Mouse (Mus musculus): ENCODE measurements at regions not wholly inside any gene's neighbourhood (a gene's known extent, or its start where the extent isn't known, plus 50 kb on each side); places are given as distances from the start of the nearest gene placed in this dataset.

DNA sequence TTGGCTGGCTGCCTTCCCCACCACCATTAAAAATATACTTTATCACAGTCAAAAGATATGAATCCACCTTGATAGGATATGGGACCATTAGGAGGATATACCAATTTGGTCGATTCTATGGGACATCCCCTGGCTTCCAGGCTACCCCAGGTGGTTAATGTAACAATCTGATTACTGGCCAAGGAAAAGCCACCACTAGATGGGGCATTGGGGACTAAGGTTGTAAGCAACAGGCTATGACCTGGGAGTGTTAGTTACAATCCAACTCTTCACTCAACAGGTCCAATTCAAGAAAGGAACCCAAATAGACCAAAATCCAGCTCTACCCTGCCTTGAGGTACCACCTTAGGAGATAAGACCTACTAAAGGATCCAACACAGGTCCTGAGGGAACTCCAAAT lies 264.4 kb downstream of the Galc start:
- Histone ChIP-seq H3K4me1 (ENCODE audit: control insufficient read depth, insufficient read depth, low read length) (no peaks in the 10 kb centered on the region), H3K27me3 (ENCODE audit: control insufficient read depth, insufficient read depth, low read length) (no peaks in the 10 kb centered on the region), H3K4me3 (ENCODE audit: control insufficient read depth, low read depth, low read length) (no peak overlapping the region), H3K27ac (ENCODE audit: control insufficient read depth, insufficient read depth, low read depth, low read length) (no peak overlapping the region), H3K36me3 (ENCODE audit: control insufficient read depth, insufficient read depth, low read length) (no peaks in the 10 kb centered on the region)
- no peak for TF ChIP-seq POLR2A (IDR thresholded peaks at IDR 0.05; ENCODE audit: control insufficient read depth, low read depth, low read length)
- no peak for TF ChIP-seq CTCF (IDR thresholded peaks at IDR 0.05; ENCODE audit: control insufficient read depth, insufficient read depth, insufficient replicate concordance, low read depth, low read length)

DNA sequence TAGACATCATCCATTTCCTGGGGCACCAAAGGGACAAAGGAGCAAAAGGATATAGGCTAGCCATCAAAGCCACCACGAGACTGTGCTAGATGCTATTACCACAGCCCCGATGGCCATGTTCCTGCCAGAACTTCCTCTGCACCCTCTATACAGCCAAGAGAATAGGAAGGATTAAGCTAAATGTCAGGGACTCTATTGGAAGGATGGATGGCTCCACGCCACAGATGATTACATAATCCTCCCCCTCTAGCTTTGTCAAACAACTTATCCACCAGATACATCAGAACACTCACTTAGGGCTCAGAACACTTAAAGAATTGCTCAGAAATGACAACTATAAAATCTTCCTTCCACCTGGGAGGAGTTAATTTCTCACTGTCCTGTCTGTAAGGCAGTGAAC lies 265.3 kb downstream of the Galc start:
- Histone ChIP-seq H3K4me1 (ENCODE audit: control insufficient read depth, insufficient read depth, low read length) (no peaks in the 10 kb centered on the region), H3K27me3 (ENCODE audit: control insufficient read depth, insufficient read depth, low read length) (no peaks in the 10 kb centered on the region), H3K36me3 (ENCODE audit: control insufficient read depth, insufficient read depth, low read length) (no peaks in the 10 kb centered on the region), H3K4me3 (ENCODE audit: control insufficient read depth, low read depth, low read length) (no peak overlapping the region), H3K27ac (ENCODE audit: control insufficient read depth, insufficient read depth, low read depth, low read length) (no peak overlapping the region)
- TF ChIP-seq CTCF (IDR thresholded peaks at IDR 0.05; ENCODE audit: control insufficient read depth, insufficient read depth, insufficient replicate concordance, low read depth, low read length) (no peak), POLR2A (IDR thresholded peaks at IDR 0.05; ENCODE audit: control insufficient read depth, low read depth, low read length) (no peak)

DNA sequence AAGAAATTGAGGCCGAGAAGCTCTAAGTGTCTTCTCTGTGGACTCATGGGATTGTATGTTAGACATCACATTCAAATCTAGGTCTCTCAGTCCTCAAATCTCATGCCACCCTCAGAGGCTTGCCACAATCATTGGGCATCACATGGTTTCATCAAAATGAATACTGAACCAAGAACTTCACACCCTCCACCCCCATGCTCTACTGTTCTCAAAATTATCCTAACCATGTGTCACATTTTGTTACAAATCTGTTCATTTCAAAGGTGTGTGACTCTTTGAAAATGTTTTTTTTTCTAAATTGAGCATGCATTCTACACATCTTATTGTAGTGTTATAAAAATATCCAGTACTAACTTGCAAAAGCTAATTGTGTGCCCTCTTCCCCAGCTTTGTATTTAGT lies 275.9 kb downstream of the Galc start:
- TF ChIP-seq POLR2A (IDR thresholded peaks at IDR 0.05; ENCODE audit: control insufficient read depth, low read depth, low read length): no peak
- TF ChIP-seq CTCF (IDR thresholded peaks at IDR 0.05; ENCODE audit: control insufficient read depth, insufficient read depth, insufficient replicate concordance, low read depth, low read length): no peak
- H3K4me1 ChIP-seq (ENCODE audit: control insufficient read depth, insufficient read depth, low read length): no peaks in the 10 kb centered on the region
- H3K27me3 ChIP-seq (ENCODE audit: control insufficient read depth, insufficient read depth, low read length): no peaks in the 10 kb centered on the region

GRCm38 (mm10) chr12:97978668-97979067 lies 280.6 kb downstream of the Galc start:
- TF ChIP-seq CTCF (IDR thresholded peaks at IDR 0.05; ENCODE audit: control insufficient read depth, insufficient read depth, insufficient replicate concordance, low read depth, low read length) (no peak), POLR2A (IDR thresholded peaks at IDR 0.05; ENCODE audit: control insufficient read depth, low read depth, low read length) (no peak)
- no peak overlapping the region for H3K27ac ChIP-seq (ENCODE audit: control insufficient read depth, insufficient read depth, low read depth, low read length)

More for the DNA sequence above, 275.9 kb downstream of the Galc start:
- H3K4me3 ChIP-seq (ENCODE audit: control insufficient read depth, low read depth, low read length): no peak overlapping the region
- no peak overlapping the region for H3K27ac ChIP-seq (ENCODE audit: control insufficient read depth, insufficient read depth, low read depth, low read length)
- H3K36me3 ChIP-seq (ENCODE audit: control insufficient read depth, insufficient read depth, low read length): no peaks in the 10 kb centered on the region

DNA sequence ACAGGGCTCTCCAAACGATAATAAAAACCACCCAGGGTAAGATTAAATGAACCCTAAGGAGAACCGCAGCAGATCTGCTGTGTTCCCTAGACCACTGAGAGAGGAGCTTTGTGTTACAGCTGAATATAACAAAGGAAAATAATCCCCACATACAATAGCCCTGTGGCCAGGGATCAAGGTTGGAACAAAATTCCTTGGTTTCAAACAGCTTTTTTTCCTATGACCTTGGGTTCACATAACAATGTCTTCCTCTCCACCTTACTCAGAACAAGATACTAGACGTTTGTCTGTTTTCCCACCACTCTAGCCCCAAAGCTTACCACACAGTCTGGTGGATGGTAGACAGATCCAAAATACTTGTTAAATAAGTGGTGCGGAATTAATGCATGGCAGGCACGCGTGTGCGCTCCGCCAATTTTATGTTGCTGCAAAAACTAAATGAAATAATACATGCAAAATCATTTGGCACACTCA lies 281.0 kb downstream of the Galc start:
- Histone ChIP-seq H3K4me3 (ENCODE audit: control insufficient read depth, low read depth, low read length) (no peak overlapping the region), H3K27ac (ENCODE audit: control insufficient read depth, insufficient read depth, low read depth, low read length) (no peak overlapping the region), H3K36me3 (ENCODE audit: control insufficient read depth, insufficient read depth, low read length) (no peaks in the 10 kb centered on the region), H3K4me1 (ENCODE audit: control insufficient read depth, insufficient read depth, low read length) (no peaks in the 10 kb centered on the region), H3K27me3 (ENCODE audit: control insufficient read depth, insufficient read depth, low read length) (no peaks in the 10 kb centered on the region)
- TF ChIP-seq POLR2A (IDR thresholded peaks at IDR 0.05; ENCODE audit: control insufficient read depth, low read depth, low read length) (no peak), CTCF (IDR thresholded peaks at IDR 0.05; ENCODE audit: control insufficient read depth, insufficient read depth, insufficient replicate concordance, low read depth, low read length) (no peak)

More at GRCm38 (mm10) chr12:97978668-97979067, 280.6 kb downstream of the Galc start:
- H3K27me3 ChIP-seq (ENCODE audit: control insufficient read depth, insufficient read depth, low read length): no peaks in the 10 kb centered on the region
- H3K4me1 ChIP-seq (ENCODE audit: control insufficient read depth, insufficient read depth, low read length): no peaks in the 10 kb centered on the region
- no peaks in the 10 kb centered on the region for H3K36me3 ChIP-seq (ENCODE audit: control insufficient read depth, insufficient read depth, low read length)
- H3K4me3 ChIP-seq (ENCODE audit: control insufficient read depth, low read depth, low read length): no peak overlapping the region

- no peak overlapping the region for H3K4me3 ChIP-seq (ENCODE audit: control insufficient read depth, low read depth, low read length)
- TF ChIP-seq POLR2A (IDR thresholded peaks at IDR 0.05; ENCODE audit: control insufficient read depth, low read depth, low read length): no peak
- TF ChIP-seq CTCF (IDR thresholded peaks at IDR 0.05; ENCODE audit: control insufficient read depth, insufficient read depth, insufficient replicate concordance, low read depth, low read length): no peak
- H3K27ac ChIP-seq (ENCODE audit: control insufficient read depth, insufficient read depth, low read depth, low read length): no peak overlapping the region
- H3K36me3 ChIP-seq (ENCODE audit: control insufficient read depth, insufficient read depth, low read length): no peaks in the 10 kb centered on the region
- H3K4me1 ChIP-seq (ENCODE audit: control insufficient read depth, insufficient read depth, low read length): no peaks in the 10 kb centered on the region
- no peaks in the 10 kb centered on the region for H3K27me3 ChIP-seq (ENCODE audit: control insufficient read depth, insufficient read depth, low read length)
Measured at GRCm38 (mm10) chr12:97977633-97978032, 281.6 kb downstream of the Galc start.

GRCm38 (mm10) chr12:97973909-97974510 lies 285.2 kb downstream of the Galc start:
- TF ChIP-seq CTCF (IDR thresholded peaks at IDR 0.05; ENCODE audit: control insufficient read depth, insufficient read depth, insufficient replicate concordance, low read depth, low read length) (no peak), POLR2A (IDR thresholded peaks at IDR 0.05; ENCODE audit: control insufficient read depth, low read depth, low read length) (no peak)
- no peaks in the 10 kb centered on the region for H3K36me3 ChIP-seq (ENCODE audit: control insufficient read depth, insufficient read depth, low read length)
- no peak overlapping the region for H3K4me3 ChIP-seq (ENCODE audit: control insufficient read depth, low read depth, low read length)
- no peaks in the 10 kb centered on the region for H3K4me1 ChIP-seq (ENCODE audit: control insufficient read depth, insufficient read depth, low read length)
- no peak overlapping the region for H3K27ac ChIP-seq (ENCODE audit: control insufficient read depth, insufficient read depth, low read depth, low read length)
- no peaks in the 10 kb centered on the region for H3K27me3 ChIP-seq (ENCODE audit: control insufficient read depth, insufficient read depth, low read length)

Data from testis, adult 2 months (tissue).